Mouse (Mus musculus): ENCODE measurements at regions not wholly inside any gene's neighbourhood (a gene's known extent, or its start where the extent isn't known, plus 50 kb on each side); places are given as distances from the start of the nearest gene placed in this dataset.

GRCm38 (mm10) chr2:46366135-46366485 lies 1248.9 kb upstream of the Zeb2 start:
- TF ChIP-seq POLR2A (IDR thresholded peaks at IDR 0.05; ENCODE audit: control insufficient read depth in 1 of 2, insufficient read depth in 1 of 2, low read depth in 1 of 2, low read length in 2 of 2, poor library complexity in 1 of 2) (no peak), ZC3H11A (IDR thresholded peaks at IDR 0.05; ENCODE audit: low read depth, low read length) (no peak), ZNF384 (IDR thresholded peaks at IDR 0.05; ENCODE audit: low read depth, low read length) (no peak), EP300 (IDR thresholded peaks at IDR 0.05; ENCODE audit: low read depth in 1 of 2, low read length in 2 of 2) (no peak), USF1 (IDR thresholded peaks at IDR 0.05; ENCODE audit: low read depth, low read length) (no peak), TAL1 (IDR thresholded peaks at IDR 0.05; ENCODE audit: low read length) (no peak), TCF12 (IDR thresholded peaks at IDR 0.05; ENCODE audit: low read depth, low read length) (no peak), CTCF (IDR thresholded peaks at IDR 0.05 in 2 of 3, conservative IDR thresholded peaks at IDR 0.05 in 1 of 3; ENCODE audit: control insufficient read depth in 1 of 3, insufficient read depth in 1 of 3, low read depth in 2 of 3, low read length in 3 of 3, poor library complexity in 1 of 3, severe bottlenecking in 1 of 3) (no peak), MAZ (IDR thresholded peaks at IDR 0.05; ENCODE audit: low read depth, low read length) (no peak), MXI1 (IDR thresholded peaks at IDR 0.05; ENCODE audit: low read depth, low read length) (no peak)
